Mouse (Mus musculus) CH12.LX (cell line): ENCODE measurements around the gene Micall2. TPM values are rescaled to one million over a fixed set of nuclear protein-coding genes. Genes with fewer than 3 reads are reported as not detected.

Experiments used
- DNase-seq: peaks from one replicate; pipeline ENCODE4 v3.0.0-alpha.2; 2013; ENCODE audit errors: extremely low read depth
- H3K27ac ChIP-seq: 2 replicates; pipeline ENCODE4 v1.5.1; 2012; ENCODE audit warnings: low read depth, mild to moderate bottlenecking, control low read depth, moderate library complexity; ENCODE audit not compliant: insufficient read depth
- H3K27me3 ChIP-seq: replicated peaks from 2 replicates; pipeline ENCODE3; 2012; ENCODE audit warnings: inconsistent platforms
- H3K36me3 ChIP-seq, 2 experiments: replicated peaks in 1 of 2; 2 replicates each; pipeline versions ENCODE3 to v1.6.1; 2012; ENCODE audit warnings: inconsistent platforms in 1 of 2, low read length in 1 of 2, mild to moderate bottlenecking in 1 of 2, mixed read lengths in 1 of 2, moderate library complexity in 1 of 2; ENCODE audit not compliant: control insufficient read depth in 1 of 2, insufficient read depth in 1 of 2
- H3K4me1 ChIP-seq, 2 experiments: 2 replicates each; pipeline ENCODE4 v1.6.1; 2012; ENCODE audit warnings: inconsistent platforms in 1 of 2, moderate library complexity in 1 of 2; ENCODE audit not compliant: insufficient read depth in 2 of 2, control insufficient read depth in 1 of 2
- H3K4me2 ChIP-seq: 2 replicates; pipeline ENCODE4 v1.6.1; 2012; ENCODE audit warnings: low read depth, mild to moderate bottlenecking, control low read depth; ENCODE audit not compliant: poor library complexity, insufficient read depth, severe bottlenecking
- H3K4me3 ChIP-seq, 3 experiments: fragments of 150-350 bp in 1 of 3; sonication (generic) in 1 of 3; replicated peaks in 1 of 3; 2 replicates each; pipeline versions ENCODE3 to v1.5.1; 2011 to 2012; ENCODE audit warnings: low read depth in 2 of 3, low read length in 2 of 3, mild to moderate bottlenecking in 2 of 3, moderate library complexity in 2 of 3, control low read depth in 1 of 3, improper control_type of control experiment in 1 of 3, inconsistent platforms in 1 of 3, mixed read lengths in 1 of 3; ENCODE audit not compliant: poor library complexity in 1 of 3
- H3K79me2 ChIP-seq: replicated peaks from 2 replicates; pipeline ENCODE4 v1.6.1; 2012; ENCODE audit warnings: mild to moderate bottlenecking, moderate library complexity; ENCODE audit not compliant: control insufficient read depth, poor library complexity, insufficient read depth, severe bottlenecking; ENCODE audit errors: extremely low read depth
- H3K9ac ChIP-seq: 2 replicates; pipeline ENCODE4 v1.6.1; 2012; ENCODE audit warnings: low read depth, mild to moderate bottlenecking, control low read depth, moderate library complexity; ENCODE audit not compliant: insufficient read depth
- H3K9me3 ChIP-seq: replicated peaks from 2 replicates; pipeline ENCODE3; 2012; ENCODE audit warnings: low read length, inconsistent platforms, mixed read lengths
- CHD2 ChIP-seq: IDR thresholded peaks from 2 replicates; pipeline ENCODE4 v1.6.1; 2011; ENCODE audit warnings: low read length, improper control_type of control experiment
- CTCF ChIP-seq, 2 experiments: IDR thresholded peaks in 1 of 2; conservative IDR thresholded peaks in 1 of 2; 2 replicates each; pipeline ENCODE4 v1.5.1; 2011 to 2012; ENCODE audit warnings: low read depth in 2 of 2, low read length in 2 of 2, improper control_type of control experiment in 1 of 2, inconsistent platforms in 1 of 2, mild to moderate bottlenecking in 1 of 2, moderate library complexity in 1 of 2
- PAX5 ChIP-seq: IDR thresholded peaks from 2 replicates; pipeline ENCODE4 v1.6.1; 2012; ENCODE audit warnings: low read length, inconsistent platforms, mixed read lengths
- POLR2A ChIP-seq: IDR thresholded peaks from 2 replicates; pipeline ENCODE4 v1.6.1; 2011; ENCODE audit warnings: low read depth, mild to moderate bottlenecking, improper control_type of control experiment, low read length
- RAD21 ChIP-seq: IDR thresholded peaks from 2 replicates; pipeline ENCODE4 v1.6.1; 2011; ENCODE audit warnings: low read depth, mild to moderate bottlenecking, low read length, improper control_type of control experiment, moderate library complexity
- SMC3 ChIP-seq: IDR thresholded peaks from 2 replicates; pipeline ENCODE4 v1.6.1; 2011; ENCODE audit warnings: low read depth, low read length, improper control_type of control experiment
- USF2 ChIP-seq: conservative IDR thresholded peaks from 2 replicates; pipeline ENCODE4 v1.6.1; 2011; ENCODE audit warnings: low read depth, low read length, improper control_type of control experiment
- ZNF384 ChIP-seq: IDR thresholded peaks from 2 replicates; pipeline ENCODE4 v1.6.1; 2012; ENCODE audit warnings: low read depth, low read length, improper control_type of control experiment, inconsistent platforms
- dilution Hi-C: fragments of 300-500 bp; cut with MboI; formaldehyde crosslinking; loops from 2 replicates; pipeline ENCODE4 v1.14.3; 2020; ENCODE audit warnings: low sequenced_read_pairs; ENCODE audit not compliant: extremely low pct_unique_long_range_greater_than_20kb, extremely low pct_ligation_motif_present
- in situ Hi-C: fragments of 300-500 bp; cut with MboI; formaldehyde crosslinking; loops from 3 replicates; pipeline ENCODE4 v1.14.3; 2019; ENCODE audit warnings: low sequenced_read_pairs, low pct_ligation_motif_present, low pct_unique_long_range_greater_than_20kb, mixed read lengths
- polyA plus RNA-seq: library from polyadenylated mRNA; unstranded; fragments of >175 nt; gene quantifications from 2 replicates; pipeline ENCODE4 v1.2.1, GENCODE M21; 2012; ENCODE audit warnings: low read depth; ENCODE audit not compliant: insufficient read length
- total RNA-seq, 2 experiments: library from RNA; depleted of rRNA; stranded (reverse); fragments of 300-350 nt in 1 of 2; fragments of >200 nt in 1 of 2; gene quantifications; 2 replicates each; pipeline ENCODE4 v1.2.3; 2012 to 2014

The Micall2 gene
- total and polyA plus RNA-seq, 3 experiments = 1.3 to 3.0 (median 1.7) TPM

DNA sequence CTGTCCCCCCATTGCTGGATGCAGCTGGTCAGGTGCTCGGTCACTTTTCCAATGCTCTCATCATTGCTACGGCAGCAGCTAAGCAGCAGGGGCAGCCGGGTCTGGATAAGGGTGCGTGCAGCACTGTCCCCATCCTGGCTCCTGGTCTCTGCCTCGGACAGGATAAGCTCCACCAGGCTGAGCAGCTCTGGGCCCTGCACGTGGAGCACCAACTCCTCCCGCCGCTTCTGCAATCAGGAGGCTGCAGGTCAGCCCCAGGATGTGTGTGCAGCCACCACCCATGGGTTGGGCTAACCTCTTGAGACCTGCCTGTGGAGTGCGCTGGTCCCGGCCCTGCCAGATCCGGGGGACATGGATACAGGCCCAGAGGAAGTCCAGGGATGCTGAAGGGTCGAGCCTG is 20.0 kb upstream of the Micall2 start:
- H3K79me2 ChIP-seq = no peaks in the 10 kb centered on the region
- H3K4me1 ChIP-seq = 0 out of 4 replicates have a peak, but pooled peaks cover 0 to 2% of the 10 kb centered on the region in 2 experiments
- in situ Hi-C loops (no loop called here), dilution Hi-C loops (no loop called here)
- no peak overlapping the region for H3K4me2 ChIP-seq
- H3K4me3 ChIP-seq = no peak overlapping the region
- no peak for DNase-seq
- H3K9me3 ChIP-seq = no peaks in the 10 kb centered on the region
- no peak overlapping the region for H3K9ac ChIP-seq
- no peaks in the 10 kb centered on the region for H3K27me3 ChIP-seq
- no peak overlapping the region for H3K27ac ChIP-seq
- peaks cover 98 to 100% of the 10 kb centered on the region in 2 experiments for H3K36me3 ChIP-seq
- TF ChIP-seq USF2 (no peak), CTCF (conservative IDR thresholded peaks at IDR 0.05 in 1 of 2, IDR thresholded peaks at IDR 0.05 in 1 of 2; ENCODE audit: low read depth in 2 of 2, low read length in 2 of 2) (no peak)

- peaks cover 97 to 100% of the 10 kb centered on the region in 2 experiments for H3K36me3 ChIP-seq
- DNase-seq = peak; percentile 37
- TF ChIP-seq CTCF (conservative IDR thresholded peaks at IDR 0.05 in 1 of 2, IDR thresholded peaks at IDR 0.05 in 1 of 2; ENCODE audit: low read depth in 2 of 2, low read length in 2 of 2) = peak; percentile 44 to 68; a peak in 3 of 4 replicates
- TF ChIP-seq CHD2 = no peak
- TF ChIP-seq ZNF384 = no peak
- TF ChIP-seq, all 38 proteins: peak for 1
- Histone ChIP-seq H3K79me2 (no peaks in the 10 kb centered on the region), H3K9me3 (no peaks in the 10 kb centered on the region), H3K27me3 (no peaks in the 10 kb centered on the region), H3K4me3 (no peak overlapping the region), H3K4me2 (no peak overlapping the region), H3K4me1 (0 out of 4 replicates have a peak, but pooled peaks cover 0 to 2% of the 10 kb centered on the region in 2 experiments), H3K27ac (no peak overlapping the region), H3K9ac (no peak overlapping the region)
- in situ Hi-C loops = no loop called here
- dilution Hi-C loops = no loop called here
Measured at GRCm38 (mm10) chr5:139754753-139755152, 18.6 kb upstream of the Micall2 start.

GRCm38 (mm10) chr5:139750535-139750934 is 14.4 kb upstream of the Micall2 start:
- H3K27ac ChIP-seq = no peak overlapping the region
- H3K4me3 ChIP-seq = no peak overlapping the region
- H3K79me2 ChIP-seq = no peaks in the 10 kb centered on the region
- H3K9me3 ChIP-seq = no peaks in the 10 kb centered on the region
- no peak overlapping the region for H3K9ac ChIP-seq
- TF ChIP-seq POLR2A (no peak), PAX5 (no peak), RAD21 (peak; percentile 77), CTCF (conservative IDR thresholded peaks at IDR 0.05 in 1 of 2, IDR thresholded peaks at IDR 0.05 in 1 of 2; ENCODE audit: low read depth in 2 of 2, low read length in 2 of 2) (peak; percentile 83 to 91), SMC3 (peak; percentile 78)
- TF ChIP-seq, all 38 proteins: peak for 3
- DNase-seq = peak; percentile 57
- Histone ChIP-seq H3K36me3 (peaks cover 60 to 69% of the 10 kb centered on the region in 2 experiments), H3K4me1 (0 out of 4 replicates have a peak, but pooled peaks cover 0 to 4% of the 10 kb centered on the region in 2 experiments), H3K4me2 (no peak overlapping the region), H3K27me3 (no peaks in the 10 kb centered on the region)
- in situ Hi-C loops = no loop called here
- dilution Hi-C loops = no loop called here
